Mouse (Mus musculus) liver, embryonic 14.5 days (tissue): ENCODE data around the gene Spsb4. TPM values are rescaled to one million over a fixed set of nuclear protein-coding genes. Genes with fewer than 3 reads are reported as not detected.

Experiments
- ATAC-seq: fragments of 200-750 bp; cut with Nextera tagmentation; 2 replicates; pipeline ENCODE4 v1.8.0; 2017; ENCODE audit warnings: moderate number of reproducible peaks, mild to moderate bottlenecking, moderate library complexity; ENCODE audit not compliant: insufficient read depth
- DNase-seq, 3 experiments: peaks; one replicate each; pipeline ENCODE4 v3.0.0-alpha.2; 2012 to 2013; ENCODE audit warnings: low read depth in 3 of 3, low spot score in 3 of 3
- H3K27ac ChIP-seq: fragments of 300-500 bp; sonication (generic); 2 replicates; pipeline ENCODE4 v1.5.1; 2014; ENCODE audit warnings: moderate library complexity, mild to moderate bottlenecking, control low read depth, inconsistent platforms
- H3K27me3 ChIP-seq: fragments of 300-500 bp; sonication (generic); 2 replicates; pipeline ENCODE4 v1.6.1; 2014; ENCODE audit warnings: mild to moderate bottlenecking, low read length, moderate library complexity; ENCODE audit not compliant: control insufficient read depth, insufficient read depth
- H3K36me3 ChIP-seq: fragments of 300-500 bp; sonication (generic); replicated peaks from 2 replicates; pipeline ENCODE4 v1.6.1; 2014; ENCODE audit warnings: low read depth; ENCODE audit not compliant: control insufficient read depth, insufficient read depth
- H3K4me1 ChIP-seq, 2 experiments: fragments of 200-500 bp in 1 of 2; fragments of 300-500 bp in 1 of 2; sonication (generic) in 1 of 2; replicated peaks; 2 replicates each; pipeline ENCODE4 v1.6.1; 2012 to 2014; ENCODE audit warnings: antibody characterized with exemption in 1 of 2, inconsistent platforms in 1 of 2, low read length in 1 of 2; ENCODE audit not compliant: control insufficient read depth in 2 of 2, insufficient read depth in 2 of 2
- H3K4me2 ChIP-seq: fragments of 300-500 bp; sonication (generic); 2 replicates; pipeline ENCODE4 v1.6.1; 2014; ENCODE audit warnings: low read depth, mild to moderate bottlenecking, control low read depth, moderate library complexity
- H3K4me3 ChIP-seq, 2 experiments: fragments of 200-500 bp in 1 of 2; fragments of 300-500 bp in 1 of 2; sonication (generic) in 1 of 2; 2 replicates each; pipeline ENCODE4 v1.5.1; 2012 to 2014; ENCODE audit warnings: low read depth in 2 of 2, low read length in 2 of 2, mild to moderate bottlenecking in 2 of 2, control low read depth in 1 of 2, inconsistent platforms in 1 of 2, moderate library complexity in 1 of 2; ENCODE audit not compliant: insufficient read depth in 1 of 2
- H3K9ac ChIP-seq: fragments of 300-500 bp; sonication (generic); replicated peaks from 2 replicates; pipeline ENCODE4 v1.6.1; 2014; ENCODE audit warnings: mild to moderate bottlenecking, control low read depth, moderate library complexity
- H3K9me3 ChIP-seq: fragments of 300-500 bp; sonication (generic); 2 replicates; pipeline ENCODE4 v1.6.1; 2016; ENCODE audit warnings: low read length, mixed read lengths; ENCODE audit not compliant: control insufficient read depth
- CTCF ChIP-seq: IDR thresholded peaks from 2 replicates; pipeline ENCODE4 v1.5.1; 2016; ENCODE audit warnings: antibody characterized with exemption, low read depth, control low read depth
- EP300 ChIP-seq: IDR thresholded peaks from 2 replicates; pipeline ENCODE4 v1.6.1; 2016; ENCODE audit warnings: antibody characterized with exemption, low read depth
- WGBS: fragments of 180-500 bp; shearing (Covaris S2); extraction: QIAGEN DNeasy Blood & Tissue Kit; methylation state at CpG from one replicate; pipeline ENCODE4 v1.1.7; 2014; ENCODE audit not compliant: insufficient replicate concordance; 5-methylcytosine and 5-hydroxymethylcytosine counted together
- polyA plus RNA-seq, 2 experiments: library from polyadenylated mRNA; depleted of rRNA in 1 of 2; stranded (reverse) in 1 of 2; unstranded in 1 of 2; fragments of >200 nt; fragmentation: Nextera tagmentation in 1 of 2; extraction: Ambion mirVana in 1 of 2; gene quantifications; 2 replicates each; pipeline versions ENCODE4 v1.2.1 to v1.2.3; 2012 to 2014

Gene Spsb4
- polyA plus RNA-seq, 2 experiments, result 0.31 to 0.37 TPM

GRCm38 (mm10) chr9:96908737-96909136 is 109.9 kb downstream of the Spsb4 start:
- ATAC-seq, result no peak
- WGBS, result 60% methylated on average over 2 of the region's 2 CpGs

GRCm38 (mm10) chr9:96904360-96905355 is 114.0 kb downstream of the Spsb4 start:
- no peak for ATAC-seq
- no peak overlapping the region for H3K4me2 ChIP-seq
- DNase-seq, result no peak
- TF ChIP-seq EP300 (no peak), CTCF (no peak)
- H3K27ac ChIP-seq, result no peak overlapping the region
- H3K36me3 ChIP-seq, result no peaks in the 10 kb centered on the region
- H3K9ac ChIP-seq, result no peak overlapping the region
- H3K4me1 ChIP-seq, result no peaks in the 10 kb centered on the region
- H3K27me3 ChIP-seq, result no peaks in the 10 kb centered on the region
- WGBS, result 68% methylated on average over 7 of the region's 7 CpGs
- no peak overlapping the region for H3K4me3 ChIP-seq
- H3K9me3 ChIP-seq, result no peaks in the 10 kb centered on the region

More at GRCm38 (mm10) chr9:96908737-96909136, 109.9 kb downstream of the Spsb4 start:
- no peaks in the 10 kb centered on the region for H3K4me1 ChIP-seq
- no peak for DNase-seq
- H3K36me3 ChIP-seq, result no peaks in the 10 kb centered on the region
- no peak overlapping the region for H3K27ac ChIP-seq
- H3K4me3 ChIP-seq, result no peak overlapping the region
- H3K9ac ChIP-seq, result no peak overlapping the region
- no peaks in the 10 kb centered on the region for H3K27me3 ChIP-seq
- H3K4me2 ChIP-seq, result no peak overlapping the region
- no peaks in the 10 kb centered on the region for H3K9me3 ChIP-seq
- TF ChIP-seq EP300, result no peak
- TF ChIP-seq CTCF, result no peak

- H3K4me1 ChIP-seq, result no peaks in the 10 kb centered on the region
- H3K4me2 ChIP-seq, result no peak overlapping the region
- no peaks in the 10 kb centered on the region for H3K9me3 ChIP-seq
- no peak overlapping the region for H3K27ac ChIP-seq
- H3K36me3 ChIP-seq, result no peaks in the 10 kb centered on the region
- 25% methylated on average over 5 of the region's 5 CpGs for WGBS
- no peak overlapping the region for H3K4me3 ChIP-seq
- DNase-seq, result peak in 1 of 3 experiments; percentile 23
- no peak overlapping the region for H3K9ac ChIP-seq
- TF ChIP-seq EP300, result no peak
- TF ChIP-seq CTCF, result no peak
- no peaks in the 10 kb centered on the region for H3K27me3 ChIP-seq
- no peak for ATAC-seq
Observed at GRCm38 (mm10) chr9:96899717-96900116, 118.9 kb downstream of the Spsb4 start.

DNA sequence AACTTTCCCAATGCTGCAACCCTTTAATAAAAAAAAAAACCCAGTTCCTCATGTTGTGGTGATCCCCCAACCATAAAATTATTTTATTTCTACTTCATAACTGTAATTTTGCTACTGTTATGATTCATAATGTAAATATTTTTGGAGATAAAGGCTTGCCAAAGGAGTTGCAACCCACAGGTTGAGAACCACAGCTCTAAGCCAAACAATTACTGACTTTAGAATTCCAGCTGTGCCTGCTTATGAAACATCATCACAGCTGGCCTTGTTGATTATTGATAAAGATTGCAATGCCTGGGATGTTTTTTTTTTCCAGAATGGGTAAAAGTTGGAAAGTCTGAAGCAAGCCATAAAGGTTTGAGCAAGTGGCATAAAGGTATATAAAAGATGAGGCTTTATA is 119.6 kb downstream of the Spsb4 start:
- H3K27ac ChIP-seq, result no peak overlapping the region
- no peak overlapping the region for H3K4me3 ChIP-seq
- no peak for DNase-seq
- no peak for ATAC-seq
- H3K9me3 ChIP-seq, result no peaks in the 10 kb centered on the region
- no peaks in the 10 kb centered on the region for H3K36me3 ChIP-seq
- no peaks in the 10 kb centered on the region for H3K27me3 ChIP-seq
- H3K4me2 ChIP-seq, result no peak overlapping the region
- H3K4me1 ChIP-seq, result no peaks in the 10 kb centered on the region
- H3K9ac ChIP-seq, result no peak overlapping the region
- TF ChIP-seq EP300 (no peak), CTCF (no peak)

- Histone ChIP-seq H3K27me3 (no peaks in the 10 kb centered on the region), H3K9me3 (no peaks in the 10 kb centered on the region), H3K27ac (no peak overlapping the region), H3K4me3 (no peak overlapping the region), H3K4me2 (no peak overlapping the region), H3K9ac (no peak overlapping the region), H3K4me1 (peaks cover 0 to 6% of the 10 kb centered on the region in 2 experiments; a peak in 1 of 4 replicates), H3K36me3 (no peaks in the 10 kb centered on the region)
- WGBS, result 48% methylated on average over 1 of the region's 1 CpGs
- no peak for ATAC-seq
- no peak for DNase-seq
- TF ChIP-seq EP300, result no peak
- TF ChIP-seq CTCF, result no peak
Observed at GRCm38 (mm10) chr9:96896690-96897089, 122.0 kb downstream of the Spsb4 start.
